Mouse (Mus musculus) liver, embryonic 15.5 days (tissue): ENCODE data around the gene Lats1. TPM values are rescaled to one million over a fixed set of nuclear protein-coding genes. Genes with fewer than 3 reads are reported as not detected.
A peak's percentile ranks its signal among the peaks of the same experiment; 100 is the strongest.

ENCODE experiments used
- ATAC-seq: fragments of 200-750 bp; cut with Nextera tagmentation; 2 replicates; pipeline ENCODE4 v1.8.0; 2017; ENCODE audit warnings: moderate number of reproducible peaks, mild to moderate bottlenecking, moderate library complexity; ENCODE audit not compliant: insufficient read depth
- H3K27ac ChIP-seq: fragments of 300-500 bp; sonication (generic); replicated peaks from 2 replicates; pipeline ENCODE4 v1.5.1; 2015; ENCODE audit warnings: mild to moderate bottlenecking, inconsistent platforms
- H3K27me3 ChIP-seq: fragments of 300-500 bp; sonication (generic); 2 replicates; pipeline ENCODE4 v1.6.1; 2015; ENCODE audit warnings: mild to moderate bottlenecking, inconsistent platforms
- H3K36me3 ChIP-seq: fragments of 300-500 bp; sonication (generic); replicated peaks from 2 replicates; pipeline ENCODE4 v1.6.1; 2015; ENCODE audit warnings: moderate library complexity, mild to moderate bottlenecking, inconsistent platforms
- H3K4me1 ChIP-seq: fragments of 300-500 bp; sonication (generic); replicated peaks from 2 replicates; pipeline ENCODE4 v1.6.1; 2015; ENCODE audit warnings: inconsistent platforms
- H3K4me2 ChIP-seq: fragments of 300-500 bp; sonication (generic); 2 replicates; pipeline ENCODE4 v1.6.1; 2015; ENCODE audit warnings: moderate library complexity, mild to moderate bottlenecking, inconsistent platforms
- H3K4me3 ChIP-seq: fragments of 300-500 bp; sonication (generic); replicated peaks from 2 replicates; pipeline ENCODE4 v1.5.1; 2015; ENCODE audit warnings: mild to moderate bottlenecking, inconsistent platforms
- H3K9ac ChIP-seq: fragments of 300-500 bp; sonication (generic); 2 replicates; pipeline ENCODE4 v1.6.1; 2015; ENCODE audit warnings: moderate library complexity, mild to moderate bottlenecking, inconsistent platforms
- H3K9me3 ChIP-seq: fragments of 300-500 bp; sonication (generic); replicated peaks from 2 replicates; pipeline ENCODE4 v1.6.1; 2016; ENCODE audit warnings: inconsistent platforms
- WGBS: fragments of 180-500 bp; shearing (Covaris S2); methylation state at CpG from one replicate; pipeline ENCODE4 v1.1.7; 2015; ENCODE audit warnings: mixed read lengths; ENCODE audit not compliant: insufficient replicate concordance; 5-methylcytosine and 5-hydroxymethylcytosine counted together
- polyA plus RNA-seq: library from polyadenylated mRNA; unstranded; fragments of >200 nt; fragmentation: Nextera tagmentation; extraction: Ambion mirVana; gene quantifications from 2 replicates; pipeline ENCODE4 v1.2.1, GENCODE M21; 2015

Gene Lats1
- polyA plus RNA-seq, 1 experiment from 2014 or later: 2.3 TPM

GRCm38 (mm10) chr10:7673673-7674072 is 7.3 kb upstream of the Lats1 start:
- no peak overlapping the region for H3K27ac ChIP-seq
- H3K4me1 ChIP-seq: peaks cover 6% of the 10 kb centered on the region
- WGBS: 41% methylated on average over 1 of the region's 1 CpGs
- H3K36me3 ChIP-seq: peaks cover 74% of the 10 kb centered on the region
- no peak overlapping the region for H3K9ac ChIP-seq
- no peaks in the 10 kb centered on the region for H3K9me3 ChIP-seq
- no peak for ATAC-seq
- no peaks in the 10 kb centered on the region for H3K27me3 ChIP-seq
- H3K4me3 ChIP-seq: no peak overlapping the region
- no peak overlapping the region for H3K4me2 ChIP-seq

- Histone ChIP-seq H3K4me2 (peak overlapping the region; percentile 78), H3K27me3 (no peaks in the 10 kb centered on the region), H3K27ac (peak overlapping the region; percentile 92), H3K4me1 (peaks cover 38% of the 10 kb centered on the region), H3K4me3 (peak overlapping the region; percentile 94), H3K9ac (peak overlapping the region; percentile 98), H3K36me3 (peaks cover 31% of the 10 kb centered on the region), H3K9me3 (no peaks in the 10 kb centered on the region)
- WGBS: under 1% methylated on average over 63 of the region's 64 CpGs
- peak; percentile 82 for ATAC-seq
Measured at GRCm38 (mm10) chr10:7681343-7682025, 470 bp downstream of the Lats1 start.

GRCm38 (mm10) chr10:7682249-7682648 is 1.2 kb downstream of the Lats1 start:
- peak overlapping the region; percentile 98 for H3K9ac ChIP-seq
- ATAC-seq: no peak
- H3K4me2 ChIP-seq: peak overlapping the region; percentile 78
- H3K27ac ChIP-seq: peak overlapping the region; percentile 92; the same call in 1 of the 2 replicates
- H3K36me3 ChIP-seq: peaks cover 27% of the 10 kb centered on the region
- 29% methylated on average over 3 of the region's 3 CpGs for whole genome bisulfite sequencing
- H3K9me3 ChIP-seq: no peaks in the 10 kb centered on the region
- H3K4me1 ChIP-seq: peaks cover 46% of the 10 kb centered on the region
- no peaks in the 10 kb centered on the region for H3K27me3 ChIP-seq
- peak overlapping the region; percentile 94 for H3K4me3 ChIP-seq

- H3K4me1 ChIP-seq: peaks cover 39% of the 10 kb centered on the region
- 54% methylated on average over 6 of the region's 6 CpGs for WGBS
- H3K9me3 ChIP-seq: no peaks in the 10 kb centered on the region
- no peak overlapping the region for H3K4me2 ChIP-seq
- no peak overlapping the region for H3K27ac ChIP-seq
- ATAC-seq: 0 out of 2 replicates have a peak, but pooled peaks have one; percentile 35
- no peak overlapping the region for H3K4me3 ChIP-seq
- no peak overlapping the region for H3K9ac ChIP-seq
- H3K36me3 ChIP-seq: peaks cover 19% of the 10 kb centered on the region
- H3K27me3 ChIP-seq: no peaks in the 10 kb centered on the region
Measured at GRCm38 (mm10) chr10:7686902-7687301, 5.9 kb downstream of the Lats1 start.

- no peaks in the 10 kb centered on the region for H3K9me3 ChIP-seq
- H3K4me1 ChIP-seq: no peaks in the 10 kb centered on the region
- peaks cover 85% of the 10 kb centered on the region for H3K36me3 ChIP-seq
- no peak overlapping the region for H3K4me2 ChIP-seq
- no peaks in the 10 kb centered on the region for H3K27me3 ChIP-seq
- H3K27ac ChIP-seq: no peak overlapping the region
- no peak overlapping the region for H3K4me3 ChIP-seq
- no peak overlapping the region for H3K9ac ChIP-seq
- ATAC-seq: no peak
Measured at GRCm38 (mm10) chr10:7695286-7695685, 14.3 kb downstream of the Lats1 start.

- Histone ChIP-seq H3K4me1 (no peaks in the 10 kb centered on the region), H3K9me3 (no peaks in the 10 kb centered on the region), H3K27ac (no peak overlapping the region), H3K9ac (no peak overlapping the region), H3K27me3 (no peaks in the 10 kb centered on the region), H3K4me2 (no peak overlapping the region), H3K4me3 (no peak overlapping the region), H3K36me3 (peaks cover 90% of the 10 kb centered on the region)
- WGBS: 46% methylated on average over 3 of the region's 3 CpGs
- no peak for ATAC-seq
Measured at GRCm38 (mm10) chr10:7700120-7700519, 19.1 kb downstream of the Lats1 start.

GRCm38 (mm10) chr10:7702586-7702985 is 21.6 kb downstream of the Lats1 start:
- 89% methylated on average over 6 of the region's 6 CpGs for WGBS
- H3K9me3 ChIP-seq: no peaks in the 10 kb centered on the region
- H3K36me3 ChIP-seq: peaks cover 87% of the 10 kb centered on the region
- ATAC-seq: no peak
- H3K4me1 ChIP-seq: no peaks in the 10 kb centered on the region
- H3K4me3 ChIP-seq: no peak overlapping the region
- no peak overlapping the region for H3K27ac ChIP-seq
- no peaks in the 10 kb centered on the region for H3K27me3 ChIP-seq
- no peak overlapping the region for H3K9ac ChIP-seq
- H3K4me2 ChIP-seq: no peak overlapping the region

GRCm38 (mm10) chr10:7710121-7710520 is 29.1 kb downstream of the Lats1 start:
- no peak overlapping the region for H3K9ac ChIP-seq
- H3K27me3 ChIP-seq: no peaks in the 10 kb centered on the region
- H3K4me1 ChIP-seq: no peaks in the 10 kb centered on the region
- H3K27ac ChIP-seq: no peak overlapping the region
- peaks cover 78% of the 10 kb centered on the region for H3K36me3 ChIP-seq
- no peak for ATAC-seq
- no peaks in the 10 kb centered on the region for H3K9me3 ChIP-seq
- 76% methylated on average over 5 of the region's 5 CpGs for WGBS
- H3K4me2 ChIP-seq: no peak overlapping the region
- H3K4me3 ChIP-seq: no peak overlapping the region

- Histone ChIP-seq H3K4me2 (no peak overlapping the region), H3K4me1 (no peaks in the 10 kb centered on the region), H3K27ac (no peak overlapping the region), H3K36me3 (peaks cover 66% of the 10 kb centered on the region), H3K9me3 (no peaks in the 10 kb centered on the region), H3K9ac (no peak overlapping the region), H3K4me3 (no peak overlapping the region), H3K27me3 (no peaks in the 10 kb centered on the region)
- 82% methylated on average over 13 of the region's 13 CpGs for WGBS
- ATAC-seq: no peak
Measured at GRCm38 (mm10) chr10:7712506-7712905, 31.5 kb downstream of the Lats1 start.

- ATAC-seq: no peak
- no peak overlapping the region for H3K4me3 ChIP-seq
- no peak overlapping the region for H3K4me2 ChIP-seq
- 75% methylated on average over 7 of the region's 7 CpGs for WGBS
- H3K27ac ChIP-seq: no peak overlapping the region
- no peaks in the 10 kb centered on the region for H3K9me3 ChIP-seq
- H3K27me3 ChIP-seq: no peaks in the 10 kb centered on the region
- no peaks in the 10 kb centered on the region for H3K4me1 ChIP-seq
- no peak overlapping the region for H3K9ac ChIP-seq
- H3K36me3 ChIP-seq: peaks cover 44% of the 10 kb centered on the region
Measured at GRCm38 (mm10) chr10:7715056-7715455, 34.0 kb downstream of the Lats1 start.

- H3K9ac ChIP-seq: peak within 1 kb of the TSS; percentile 63
- peaks cover 24% of the 10 kb centered on the region for H3K4me1 ChIP-seq
- peak; percentile 96 for ATAC-seq
- under 1% methylated on average over 49 of the region's 49 CpGs for WGBS
- no peaks in the 10 kb centered on the region for H3K9me3 ChIP-seq
- no peaks in the 10 kb centered on the region for H3K27me3 ChIP-seq
- H3K27ac ChIP-seq: peak within 1 kb of the TSS; percentile 82
- H3K36me3 ChIP-seq: no peaks in the 10 kb centered on the region
- peak within 1 kb of the TSS; percentile 90 for H3K4me2 ChIP-seq
- peak within 1 kb of the TSS; percentile 76 for H3K4me3 ChIP-seq
Measured at GRCm38 (mm10) chr10:7725751-7726500, 44.9 kb downstream of the Lats1 start, which contains the start of gene Katna1. Gene Katna1 (plus strand): TSS chr10:7726000.
